Mouse (Mus musculus) lung, embryonic 15.5 days (tissue): ENCODE results near the gene Lyrm7. TPM values are rescaled to one million over a fixed set of nuclear protein-coding genes. Genes with fewer than 3 reads are reported as not detected.

Experiments used
- ATAC-seq: fragments of 200-750 bp; cut with Nextera tagmentation; 2 replicates; pipeline ENCODE4 v1.8.0; 2017; ENCODE audit warnings: moderate number of reproducible peaks, borderline replicate concordance; ENCODE audit not compliant: low FRiP score, low TSS enrichment; ENCODE audit errors: extremely low read depth
- H3K27ac ChIP-seq: fragments of 300-500 bp; sonication (generic); 2 replicates; pipeline ENCODE4 v1.5.1; 2015; ENCODE audit warnings: moderate library complexity, mild to moderate bottlenecking, inconsistent platforms
- H3K27me3 ChIP-seq: fragments of 300-500 bp; sonication (generic); 2 replicates; pipeline ENCODE4 v1.6.1; 2015; ENCODE audit warnings: inconsistent platforms
- H3K36me3 ChIP-seq: fragments of 300-500 bp; sonication (generic); 2 replicates; pipeline ENCODE4 v1.6.1; 2015; ENCODE audit warnings: inconsistent platforms
- H3K4me1 ChIP-seq: fragments of 300-500 bp; sonication (generic); 2 replicates; pipeline ENCODE4 v1.6.1; 2015; ENCODE audit warnings: inconsistent platforms
- H3K4me2 ChIP-seq: fragments of 300-500 bp; sonication (generic); 2 replicates; pipeline ENCODE4 v1.6.1; 2015; ENCODE audit warnings: inconsistent platforms, mild to moderate bottlenecking, moderate library complexity
- H3K4me3 ChIP-seq: fragments of 300-500 bp; sonication (generic); 2 replicates; pipeline ENCODE4 v1.5.1; 2015; ENCODE audit warnings: mild to moderate bottlenecking, inconsistent platforms
- H3K9ac ChIP-seq: fragments of 300-500 bp; sonication (generic); 2 replicates; pipeline ENCODE4 v1.6.1; 2015; ENCODE audit warnings: inconsistent platforms
- H3K9me3 ChIP-seq: fragments of 300-500 bp; sonication (generic); 2 replicates; pipeline ENCODE4 v1.6.1; 2016; ENCODE audit warnings: inconsistent platforms
- WGBS: fragments of 180-500 bp; shearing (Covaris S2); methylation state at CpG from one replicate; pipeline ENCODE4 v1.1.7; 2015; 5-methylcytosine and 5-hydroxymethylcytosine counted together
- polyA plus RNA-seq: library from polyadenylated mRNA; unstranded; fragments of >200 nt; fragmentation: Nextera tagmentation; extraction: Ambion mirVana; gene quantifications from 2 replicates; pipeline ENCODE4 v1.2.1, GENCODE M21; 2015

Lyrm7 gene
- polyA plus RNA-seq, 1 experiment from 2014 or later = 5.7 TPM

DNA sequence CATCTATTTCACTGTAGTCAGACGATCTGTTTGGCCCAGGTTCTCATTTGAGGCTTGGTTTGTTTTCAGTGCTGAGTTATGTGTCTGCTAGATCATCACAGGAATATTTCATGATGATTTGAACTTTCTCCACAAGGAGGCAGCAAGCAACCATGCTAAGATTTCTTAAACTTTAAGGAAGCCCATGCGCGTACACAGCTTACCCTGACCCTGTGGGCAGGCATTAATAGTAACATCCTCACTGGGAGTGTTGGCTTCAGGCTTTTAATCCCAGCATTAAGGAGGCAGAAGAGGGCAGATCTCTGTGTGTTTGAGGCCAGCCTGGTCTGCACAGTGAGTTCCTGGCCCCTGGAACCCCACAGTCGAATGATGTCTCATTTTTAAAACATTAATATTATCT, 18.7 kb upstream of the Lyrm7 start:
- no peak overlapping the region for H3K4me2 ChIP-seq
- peak; percentile 77; the same call in 1 of the 2 replicates for ATAC-seq
- H3K9ac ChIP-seq = no peak overlapping the region
- 11% methylated on average over 4 of the region's 4 CpGs for WGBS
- H3K36me3 ChIP-seq = peaks cover under 1% of the 10 kb centered on the region
- H3K9me3 ChIP-seq = no peaks in the 10 kb centered on the region
- H3K27ac ChIP-seq = no peak overlapping the region; the same call in 1 of the 2 replicates
- peaks cover 24% of the 10 kb centered on the region for H3K4me1 ChIP-seq
- no peaks in the 10 kb centered on the region for H3K27me3 ChIP-seq
- no peak overlapping the region for H3K4me3 ChIP-seq

GRCm38 (mm10) chr11:54878893-54879292, 18.2 kb upstream of the Lyrm7 start:
- 75% methylated on average over 6 of the region's 6 CpGs for WGBS
- Histone ChIP-seq H3K9me3 (no peaks in the 10 kb centered on the region), H3K36me3 (peaks cover 6% of the 10 kb centered on the region), H3K27ac (no peak overlapping the region), H3K4me2 (no peak overlapping the region), H3K4me3 (no peak overlapping the region), H3K4me1 (peaks cover 20% of the 10 kb centered on the region), H3K27me3 (no peaks in the 10 kb centered on the region), H3K9ac (no peak overlapping the region)
- no peak for ATAC-seq

DNA sequence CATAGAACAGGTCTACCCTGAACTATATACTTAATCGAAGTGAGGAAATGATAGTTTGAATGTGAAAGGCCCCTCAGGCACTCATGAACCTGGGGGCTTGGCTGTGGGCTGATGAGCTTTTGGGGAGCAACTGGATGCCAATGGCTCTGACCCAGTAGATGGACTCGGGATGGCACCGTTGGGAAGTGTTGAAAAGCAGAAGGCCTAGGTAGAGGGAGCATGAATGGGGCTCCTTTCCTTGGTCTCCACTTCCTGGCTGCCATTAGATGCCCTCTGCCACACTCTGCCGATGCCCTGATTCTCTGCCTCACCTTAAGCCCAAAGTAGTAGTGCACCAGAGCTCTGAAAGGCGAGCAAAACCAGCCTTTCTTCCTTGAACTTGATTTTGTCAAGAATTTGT, 15.3 kb upstream of the Lyrm7 start:
- Histone ChIP-seq H3K27ac (no peak overlapping the region), H3K27me3 (no peaks in the 10 kb centered on the region), H3K4me3 (no peak overlapping the region), H3K4me2 (no peak overlapping the region), H3K9me3 (no peaks in the 10 kb centered on the region), H3K4me1 (peaks cover 12% of the 10 kb centered on the region), H3K36me3 (peaks cover 35% of the 10 kb centered on the region), H3K9ac (no peak overlapping the region)
- 88% methylated on average over 5 of the region's 5 CpGs for WGBS
- no peak for ATAC-seq

- peaks cover 51% of the 10 kb centered on the region for H3K36me3 ChIP-seq
- no peak for ATAC-seq
- WGBS = 77% methylated on average over 7 of the region's 7 CpGs
- H3K27ac ChIP-seq = no peak overlapping the region
- peaks cover 13% of the 10 kb centered on the region for H3K4me1 ChIP-seq
- no peaks in the 10 kb centered on the region for H3K9me3 ChIP-seq
- H3K4me2 ChIP-seq = no peak overlapping the region
- no peak overlapping the region for H3K4me3 ChIP-seq
- no peak overlapping the region for H3K9ac ChIP-seq
- no peaks in the 10 kb centered on the region for H3K27me3 ChIP-seq
Observed at GRCm38 (mm10) chr11:54871831-54872537, 11.3 kb upstream of the Lyrm7 start.

- Histone ChIP-seq H3K27me3 (no peaks in the 10 kb centered on the region), H3K4me2 (no peak overlapping the region), H3K4me1 (peaks cover 17% of the 10 kb centered on the region), H3K9ac (no peak overlapping the region), H3K36me3 (peaks cover 50% of the 10 kb centered on the region), H3K4me3 (no peak overlapping the region), H3K9me3 (no peaks in the 10 kb centered on the region), H3K27ac (no peak overlapping the region)
- no peak for ATAC-seq
- WGBS = 73% methylated on average over 3 of the region's 3 CpGs
Observed at GRCm38 (mm10) chr11:54869318-54869717, 8.6 kb upstream of the Lyrm7 start.

DNA sequence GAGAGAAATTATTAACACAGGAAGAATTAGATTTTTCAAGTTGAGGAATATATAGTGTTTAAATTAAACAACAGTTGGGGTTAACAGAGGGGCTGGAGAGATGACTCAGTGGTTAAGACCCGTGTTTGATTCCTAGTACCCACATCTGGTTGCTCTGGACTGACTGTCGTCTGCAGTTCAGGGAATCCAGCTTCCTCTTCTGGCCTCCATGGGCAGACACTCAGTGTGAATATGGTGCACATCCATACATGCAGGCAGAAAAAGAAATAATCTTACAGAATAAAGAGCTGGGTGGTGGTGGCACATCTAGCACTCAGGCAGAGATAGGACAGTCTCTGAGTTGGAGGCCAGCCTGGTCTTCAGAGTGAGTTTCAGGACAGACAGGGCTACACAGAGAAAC, 7.7 kb upstream of the Lyrm7 start:
- 54% methylated on average over 2 of the region's 2 CpGs for WGBS
- Histone ChIP-seq H3K9ac (no peak overlapping the region), H3K36me3 (peaks cover 41% of the 10 kb centered on the region), H3K27ac (no peak overlapping the region), H3K4me1 (peaks cover 17% of the 10 kb centered on the region), H3K4me2 (peak overlapping the region; percentile 7; the same call in 1 of the 2 replicates), H3K9me3 (no peaks in the 10 kb centered on the region), H3K4me3 (no peak overlapping the region; the same call in 1 of the 2 replicates), H3K27me3 (no peaks in the 10 kb centered on the region)
- ATAC-seq = no peak

DNA sequence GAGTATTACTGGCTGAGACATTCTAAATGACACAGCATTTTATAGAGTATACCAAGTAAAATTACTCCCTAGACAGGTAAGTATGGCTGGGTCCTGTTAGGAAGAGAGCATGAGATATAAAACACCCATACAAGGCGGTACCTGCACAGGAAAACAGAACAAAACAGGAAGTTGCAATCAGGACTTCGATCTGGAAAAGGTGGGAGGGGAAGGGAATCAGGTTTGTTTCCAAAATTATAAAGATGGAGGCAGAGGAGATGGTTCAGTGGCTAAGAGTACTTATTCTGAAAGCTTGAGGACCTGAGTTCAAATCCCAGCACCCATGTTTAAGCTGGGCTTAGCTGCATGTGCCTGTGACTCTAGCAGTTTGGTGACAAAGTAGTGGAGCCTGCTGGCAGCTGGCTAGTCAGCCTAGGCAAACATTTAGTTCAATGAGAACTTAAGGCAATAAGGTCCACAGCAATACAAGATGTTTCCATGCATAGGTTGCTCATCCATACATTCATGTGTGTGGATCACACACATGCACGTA, 7.3 kb upstream of the Lyrm7 start:
- H3K4me1 ChIP-seq = peaks cover 17% of the 10 kb centered on the region
- peak overlapping the region; percentile 57 for H3K4me2 ChIP-seq
- no peak for ATAC-seq
- H3K36me3 ChIP-seq = peaks cover 36% of the 10 kb centered on the region
- H3K9me3 ChIP-seq = no peaks in the 10 kb centered on the region
- no peak overlapping the region for H3K9ac ChIP-seq
- no peaks in the 10 kb centered on the region for H3K27me3 ChIP-seq
- H3K27ac ChIP-seq = no peak overlapping the region
- H3K4me3 ChIP-seq = peak overlapping the region; percentile 80
- 73% methylated on average over 3 of the region's 3 CpGs for whole genome bisulfite sequencing

- Histone ChIP-seq H3K4me2 (peak overlapping the region; percentile 57), H3K36me3 (peaks cover 27% of the 10 kb centered on the region), H3K27ac (peak overlapping the region; percentile 89), H3K4me1 (peaks cover 17% of the 10 kb centered on the region), H3K4me3 (peak overlapping the region; percentile 80), H3K9ac (peak overlapping the region; percentile 90), H3K9me3 (no peaks in the 10 kb centered on the region), H3K27me3 (no peaks in the 10 kb centered on the region)
- 1% methylated on average over 5 of the region's 5 CpGs for WGBS
- peak; percentile 28; the same call in 1 of the 2 replicates for ATAC-seq
Observed at GRCm38 (mm10) chr11:54867049-54867385, 6.3 kb upstream of the Lyrm7 start.

- H3K9ac ChIP-seq = peak within 1 kb of the TSS; percentile 90
- H3K27ac ChIP-seq = peak within 1 kb of the TSS; percentile 89
- peaks cover 17% of the 10 kb centered on the region for H3K4me1 ChIP-seq
- peak; percentile 85 for ATAC-seq
- peak within 1 kb of the TSS; percentile 57 for H3K4me2 ChIP-seq
- H3K36me3 ChIP-seq = peaks cover 20% of the 10 kb centered on the region
- peak within 1 kb of the TSS; percentile 80 for H3K4me3 ChIP-seq
- no peaks in the 10 kb centered on the region for H3K9me3 ChIP-seq
- no peaks in the 10 kb centered on the region for H3K27me3 ChIP-seq
- WGBS = under 1% methylated on average over 107 of the region's 107 CpGs
Observed at GRCm38 (mm10) chr11:54866119-54867048, 5.7 kb upstream of the Lyrm7 start, which contains the start of gene Hint1. Gene Hint1, plus strand, starts transcription at chr11:54866383.

DNA sequence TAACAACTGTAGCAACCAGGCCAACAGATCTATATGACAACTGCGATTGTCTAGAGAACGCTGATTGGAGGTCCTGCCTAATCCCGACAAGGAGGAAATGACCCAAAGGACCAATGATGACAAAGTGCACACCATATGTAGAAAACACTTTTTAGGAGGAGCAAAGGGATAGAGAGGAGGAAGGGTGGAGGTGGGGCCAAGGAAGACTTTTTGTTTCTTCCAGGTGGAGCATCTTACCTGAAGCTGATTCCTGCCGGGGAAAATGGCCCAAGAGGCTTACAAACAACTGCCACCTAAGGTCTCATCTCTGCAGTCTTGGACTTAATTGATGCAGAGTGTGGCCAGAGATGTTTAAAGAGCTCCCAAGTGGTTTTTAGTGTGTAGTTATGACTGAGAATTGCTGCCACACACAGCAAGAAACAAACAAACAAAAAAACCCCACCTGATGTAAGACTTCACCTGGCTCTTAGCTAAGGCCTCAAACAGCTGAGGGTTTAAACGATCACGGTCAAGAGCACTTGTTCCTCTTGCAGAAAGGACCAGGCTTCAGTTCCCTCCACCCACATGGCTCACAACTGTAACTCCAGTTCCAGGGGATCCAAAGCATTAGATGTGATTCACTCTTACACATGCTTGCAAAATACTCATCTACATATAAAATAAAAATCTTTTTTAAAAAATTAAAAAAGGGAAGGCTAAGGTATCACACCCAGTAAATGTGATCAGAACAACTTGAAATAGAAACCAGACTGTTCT, 4.8 kb upstream of the Lyrm7 start:
- ATAC-seq = no peak
- 67% methylated on average over 6 of the region's 6 CpGs for WGBS

More for the DNA sequence above, 4.8 kb upstream of the Lyrm7 start:
- H3K4me2 ChIP-seq = peak overlapping the region; percentile 57
- peak overlapping the region; percentile 33 for H3K9ac ChIP-seq
- H3K4me3 ChIP-seq = peak overlapping the region; percentile 80
- peaks cover 17% of the 10 kb centered on the region for H3K4me1 ChIP-seq
- H3K27me3 ChIP-seq = no peaks in the 10 kb centered on the region
- H3K27ac ChIP-seq = peak overlapping the region; percentile 89
- H3K9me3 ChIP-seq = no peaks in the 10 kb centered on the region
- H3K36me3 ChIP-seq = peaks cover 12% of the 10 kb centered on the region
